Mouse (Mus musculus) G1E (cell line): Measurements from ENCODE around the gene Stx8.

Experiments
- CTCF ChIP-seq: IDR thresholded peaks from 2 replicates; pipeline ENCODE4 v1.5.1; 2012; ENCODE audit warnings: low read depth, low read length, inconsistent platforms, mixed read lengths
- GATA1 ChIP-seq: IDR thresholded peaks from 2 replicates; pipeline ENCODE4 v1.6.1; 2012; ENCODE audit warnings: borderline replicate concordance, low read length, inconsistent platforms, mixed read lengths
- TAL1 ChIP-seq: conservative IDR thresholded peaks from 2 replicates; pipeline ENCODE4 v1.6.1; 2012; ENCODE audit warnings: low read depth, low read length, inconsistent platforms, mixed read lengths

DNA sequence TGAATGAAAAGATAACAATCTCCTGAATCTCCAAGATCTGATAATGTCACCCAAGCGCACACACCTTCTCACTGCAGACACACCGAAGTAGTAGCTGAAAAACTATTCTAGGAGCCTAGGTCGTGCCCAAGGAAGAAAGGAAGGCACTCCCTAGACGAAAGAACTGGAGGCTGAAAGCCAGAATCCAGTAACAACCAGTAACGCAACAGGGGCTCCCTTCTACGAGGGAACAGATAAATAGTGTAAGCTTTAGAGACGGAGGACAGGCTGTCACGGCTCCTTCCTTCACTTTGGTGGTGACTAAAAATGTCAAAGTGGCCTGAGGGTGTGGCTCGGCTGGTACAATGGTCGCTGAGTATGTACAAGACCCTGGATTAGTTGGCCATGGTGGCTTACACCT is 236.6 kb downstream of the Stx8 start:
- TF ChIP-seq CTCF (no peak), GATA1 (no peak), TAL1 (no peak)
